Mouse (Mus musculus): ENCODE data around the gene Des.

Gene Des

GRCm38 (mm10) chr1:75349275-75349674 lies 10.9 kb upstream of the Des start:
- DNase-seq: no peak

DNA sequence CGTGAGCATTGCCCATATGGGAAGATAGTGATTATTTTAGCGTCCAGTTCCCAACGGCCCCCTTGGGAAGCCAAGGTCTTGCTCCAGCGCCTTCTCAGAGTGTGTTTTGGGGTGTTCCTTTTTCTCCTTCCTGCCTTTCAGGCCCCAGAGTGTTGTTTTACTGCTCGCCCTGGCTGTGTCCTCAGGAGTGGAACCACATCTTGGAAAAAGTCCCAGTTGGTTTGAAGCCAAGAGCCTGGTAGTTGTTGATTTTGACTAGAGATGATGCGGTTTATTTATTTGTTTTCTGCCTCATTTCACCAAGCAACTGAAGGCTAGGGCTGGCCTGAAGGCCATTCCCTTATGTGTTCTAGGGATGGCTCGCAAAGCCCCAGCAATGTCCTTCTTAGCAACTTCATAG lies 2.9 kb upstream of the Des start:
- DNase-seq: peak; percentile 78 to 86

DNA sequence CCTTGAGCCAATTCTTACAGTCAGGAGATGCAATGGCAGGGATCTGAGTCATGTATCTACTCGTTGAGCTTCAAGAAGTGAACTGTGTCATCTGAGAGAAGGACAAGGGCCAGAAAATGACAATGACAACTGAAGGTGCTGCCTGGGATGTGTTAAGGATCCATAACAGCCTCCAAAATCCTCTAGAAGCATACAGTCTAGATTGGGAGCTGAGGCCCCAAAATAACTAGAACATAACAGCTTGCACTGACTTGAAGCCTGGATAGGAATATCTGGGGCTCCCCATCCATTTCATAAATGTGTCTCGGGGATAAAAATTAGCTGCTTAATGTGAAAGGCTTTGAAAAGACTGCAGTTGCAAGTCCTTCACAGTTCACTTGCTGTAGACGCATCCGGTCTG lies 2.1 kb upstream of the Des start:
- DNase-seq: no peak

DNA sequence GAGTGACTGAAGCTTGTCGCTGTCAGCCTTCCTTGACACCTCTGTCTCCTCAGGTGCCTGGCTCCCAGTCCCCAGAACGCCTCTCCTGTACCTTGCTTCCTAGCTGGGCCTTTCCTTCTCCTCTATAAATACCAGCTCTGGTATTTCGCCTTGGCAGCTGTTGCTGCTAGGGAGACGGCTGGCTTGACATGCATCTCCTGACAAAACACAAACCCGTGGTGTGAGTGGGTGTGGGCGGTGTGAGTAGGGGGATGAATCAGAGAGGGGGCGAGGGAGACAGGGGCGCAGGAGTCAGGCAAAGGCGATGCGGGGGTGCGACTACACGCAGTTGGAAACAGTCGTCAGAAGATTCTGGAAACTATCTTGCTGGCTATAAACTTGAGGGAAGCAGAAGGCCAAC lies 783 bp upstream of the Des start:
- no peak for DNase-seq

DNA sequence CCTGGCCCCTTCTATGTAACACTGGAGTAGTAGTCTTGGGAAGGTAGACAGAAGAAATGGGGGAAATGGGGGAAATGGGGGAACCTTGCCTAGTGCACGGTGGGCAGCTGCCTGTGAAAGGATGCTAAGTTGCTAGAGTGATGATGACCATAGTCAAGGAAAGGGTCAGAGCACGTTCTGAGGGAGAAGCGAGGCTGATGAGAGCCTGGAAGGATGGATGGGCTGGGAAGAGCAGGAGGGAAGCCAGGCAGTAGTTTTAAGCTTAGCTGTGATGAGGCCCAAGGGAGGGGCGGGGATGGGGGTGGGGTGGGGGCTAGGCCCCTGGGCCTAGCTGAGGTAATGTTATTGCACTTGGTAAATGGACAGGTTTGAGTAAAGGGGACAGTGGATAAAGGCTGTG lies 994 bp downstream of the Des start:
- no peak for DNase-seq

- DNase-seq: peak; percentile 29 to 54
Measured at GRCm38 (mm10) chr1:75361750-75362149, 1.6 kb downstream of the Des start.

DNA sequence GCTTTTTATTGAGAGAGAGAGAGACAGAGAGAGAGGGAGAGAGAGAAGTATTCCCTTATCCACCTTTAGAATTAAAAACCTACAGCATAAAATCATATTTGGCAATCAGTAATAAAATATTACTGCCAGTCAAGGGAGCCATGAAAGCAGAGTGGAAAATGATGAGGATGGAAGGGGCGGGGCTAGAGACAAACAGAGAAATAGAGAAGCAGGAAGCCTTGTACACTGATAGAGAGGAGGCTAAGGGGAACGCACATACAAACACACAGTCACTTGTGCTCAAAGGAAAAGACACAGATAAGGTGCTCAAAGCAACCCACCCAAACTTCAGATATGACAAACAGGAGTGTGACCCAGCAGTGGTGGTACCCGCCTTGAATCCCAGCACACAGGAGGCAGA lies 3.7 kb downstream of the Des start:
- no peak for DNase-seq

GRCm38 (mm10) chr1:75365510-75366137 lies 5.5 kb downstream of the Des start:
- no peak for DNase-seq

DNA sequence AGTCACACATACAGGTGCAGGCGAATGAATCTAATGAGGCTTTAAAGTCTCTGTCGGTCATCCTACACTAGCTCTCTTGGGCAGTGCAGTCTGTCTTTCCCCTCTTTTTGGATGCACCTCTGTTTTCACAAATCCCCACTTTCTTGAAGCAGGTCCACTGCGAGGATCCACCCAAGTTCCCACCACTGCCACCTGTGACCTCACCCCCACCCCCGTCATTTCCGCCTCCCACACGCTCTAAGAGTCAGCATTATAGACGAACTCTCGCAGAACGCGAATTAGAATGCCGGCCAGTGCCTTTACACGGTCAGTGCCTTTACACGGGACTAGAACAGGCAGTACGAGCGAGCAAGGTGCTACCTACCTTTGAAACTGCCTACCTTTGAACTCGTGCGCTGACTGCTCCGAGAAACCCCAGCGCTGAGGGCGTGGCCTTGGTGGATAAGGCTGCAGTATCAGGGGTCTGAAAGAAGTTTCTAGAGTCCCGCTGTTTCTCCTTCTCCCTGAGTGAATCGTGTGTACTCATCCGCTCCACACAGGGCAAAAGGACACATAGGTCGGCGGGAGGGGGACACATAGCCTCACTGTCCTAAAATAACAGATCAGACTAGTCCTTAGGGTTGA lies 9.3 kb downstream of the Des start:
- peak; percentile 28 to 54 for DNase-seq

DNA sequence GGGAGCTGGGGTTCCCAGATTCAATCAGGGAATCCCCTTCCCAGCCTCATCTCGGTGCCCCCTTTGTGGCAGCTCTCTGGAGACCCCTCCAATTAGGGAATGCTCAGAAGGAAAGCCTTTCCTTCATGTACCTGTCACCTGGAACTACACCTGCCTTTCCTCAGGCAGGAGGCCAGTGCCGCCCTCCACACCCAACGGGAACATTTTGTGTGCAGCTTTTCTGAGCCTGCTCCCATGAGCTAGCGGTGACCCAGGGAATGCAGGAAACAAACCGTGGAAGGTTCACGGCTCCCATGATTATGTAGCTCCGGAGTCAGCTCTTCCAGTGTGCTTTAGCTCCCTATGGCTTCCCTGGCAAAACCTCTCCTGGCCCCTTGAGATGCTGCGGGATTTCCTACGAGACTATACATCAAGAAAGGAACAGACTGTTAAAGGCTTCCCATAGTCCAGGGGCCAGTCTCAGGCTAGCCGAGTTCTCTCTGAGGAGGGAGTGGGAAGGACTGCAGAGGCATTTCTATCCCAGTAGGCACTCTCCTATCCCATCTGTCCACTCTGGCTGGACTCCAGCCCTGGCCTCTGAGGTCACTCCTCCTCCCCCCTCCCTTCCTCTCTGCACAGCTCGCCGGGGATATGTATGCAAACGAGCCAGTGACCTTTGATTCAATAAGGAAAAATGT lies 10.0 kb downstream of the Des start:
- peak; percentile 81 to 82 for DNase-seq

- DNase-seq: peak; percentile 52 to 66
Measured at GRCm38 (mm10) chr1:75371317-75372095, 11.4 kb downstream of the Des start.

DNA sequence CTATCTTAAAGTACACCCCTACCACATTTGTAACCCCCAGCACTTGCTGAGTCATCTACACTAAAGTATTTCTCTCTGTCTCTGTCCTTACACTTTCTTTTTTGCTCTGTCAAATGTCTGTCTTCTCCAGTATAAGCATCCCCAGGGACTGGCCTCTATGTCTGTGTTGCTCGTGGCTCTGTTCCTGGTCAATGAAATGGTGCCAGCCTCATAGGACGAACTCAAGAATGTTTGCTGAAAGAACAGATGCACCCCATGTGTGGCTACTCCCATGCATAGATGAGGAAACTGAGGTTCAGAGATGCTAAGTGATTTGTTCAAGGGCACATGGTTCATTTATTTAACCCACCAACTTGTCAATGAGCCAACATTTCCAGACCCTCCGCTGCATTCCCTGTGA lies 12.3 kb downstream of the Des start:
- DNase-seq: no peak

DNA sequence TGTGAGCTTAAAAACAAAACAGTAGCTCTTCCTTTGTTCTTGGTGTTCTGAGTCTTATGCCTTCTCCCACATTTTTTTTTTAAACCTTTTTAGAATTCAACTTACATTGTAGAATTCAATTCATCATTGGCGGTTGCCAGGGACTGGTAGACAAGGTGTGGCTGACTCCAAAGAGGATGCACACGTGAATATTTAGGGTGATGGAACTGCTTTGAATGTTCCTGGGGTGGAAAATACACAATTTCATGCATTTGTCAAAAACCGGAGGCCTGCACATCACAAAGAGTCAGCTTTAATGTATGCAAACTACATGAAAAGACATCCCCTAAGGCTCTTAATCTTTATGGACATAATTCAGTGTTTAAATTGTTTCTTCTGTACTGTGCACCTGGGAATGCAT lies 13.1 kb downstream of the Des start:
- DNase-seq: no peak

GRCm38 (mm10) chr1:75374950-75375936 lies 15.1 kb downstream of the Des start, which contains the start of gene Speg:
Speg (plus strand) TSS chr1:75375297.
- no peak for DNase-seq

DNA sequence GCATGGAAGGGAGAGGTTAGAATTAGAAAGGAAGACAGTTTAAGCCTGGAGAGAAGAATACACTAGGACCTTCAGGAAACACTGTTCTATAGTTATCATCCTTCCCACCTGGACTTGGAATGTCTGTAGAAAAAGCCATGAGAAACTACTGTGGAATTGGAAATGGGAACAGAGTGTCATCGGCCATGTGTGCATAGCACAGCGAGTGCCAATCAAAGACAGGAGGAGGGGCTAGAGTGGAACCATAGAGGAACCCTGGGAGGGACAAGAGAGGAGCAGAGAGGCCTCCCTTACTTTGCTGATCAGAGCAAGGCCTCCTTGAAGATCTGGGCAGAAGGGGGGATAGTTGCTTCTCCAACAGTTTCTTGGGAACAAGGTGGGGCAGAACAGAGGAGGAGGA lies 19.1 kb downstream of the Des start:
- DNase-seq: no peak

DNA sequence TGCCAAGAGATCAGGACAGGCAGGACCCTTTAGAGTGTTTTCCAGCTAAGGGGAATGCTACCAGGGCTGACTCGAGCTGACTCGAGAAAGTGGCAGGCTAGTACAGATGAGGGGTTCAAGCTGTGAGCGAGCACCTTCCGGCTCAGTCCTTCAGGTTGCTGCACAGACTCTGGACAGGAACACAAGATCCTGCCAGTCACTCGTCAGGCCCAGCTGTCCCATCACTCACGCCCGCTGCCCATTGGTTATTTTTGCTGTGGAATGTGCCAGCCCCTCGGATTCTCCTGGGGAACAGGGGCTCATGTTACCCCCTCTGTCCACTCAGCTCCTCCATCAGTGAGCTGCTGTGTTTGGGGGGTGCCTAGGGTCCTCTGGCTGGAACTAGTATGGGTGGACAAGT lies 19.8 kb downstream of the Des start:
- DNase-seq: no peak

DNA sequence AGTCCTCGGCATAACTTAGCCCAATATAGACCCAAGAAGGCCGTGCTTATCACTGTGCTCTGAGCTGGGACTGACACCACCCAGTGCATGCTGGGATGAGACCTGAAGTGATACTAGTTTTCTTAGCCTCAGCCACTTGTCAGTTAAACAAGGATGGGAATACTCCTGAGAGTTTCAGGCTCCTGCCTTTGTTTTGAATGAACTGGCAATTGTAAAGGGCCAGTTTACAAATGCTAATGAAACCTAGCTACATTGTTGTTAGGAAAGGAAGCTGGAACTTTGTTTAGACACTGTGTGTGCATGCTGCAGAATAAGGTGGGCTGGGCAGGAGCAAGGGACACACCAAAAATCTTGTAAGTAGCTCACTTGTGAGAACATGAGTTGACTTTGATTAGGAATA lies 20.8 kb downstream of the Des start:
- DNase-seq: peak in 1 of 2 experiments; percentile 14

- DNase-seq: peak; percentile 47 to 62
Measured at GRCm38 (mm10) chr1:75381482-75382355, 21.6 kb downstream of the Des start.

DNA sequence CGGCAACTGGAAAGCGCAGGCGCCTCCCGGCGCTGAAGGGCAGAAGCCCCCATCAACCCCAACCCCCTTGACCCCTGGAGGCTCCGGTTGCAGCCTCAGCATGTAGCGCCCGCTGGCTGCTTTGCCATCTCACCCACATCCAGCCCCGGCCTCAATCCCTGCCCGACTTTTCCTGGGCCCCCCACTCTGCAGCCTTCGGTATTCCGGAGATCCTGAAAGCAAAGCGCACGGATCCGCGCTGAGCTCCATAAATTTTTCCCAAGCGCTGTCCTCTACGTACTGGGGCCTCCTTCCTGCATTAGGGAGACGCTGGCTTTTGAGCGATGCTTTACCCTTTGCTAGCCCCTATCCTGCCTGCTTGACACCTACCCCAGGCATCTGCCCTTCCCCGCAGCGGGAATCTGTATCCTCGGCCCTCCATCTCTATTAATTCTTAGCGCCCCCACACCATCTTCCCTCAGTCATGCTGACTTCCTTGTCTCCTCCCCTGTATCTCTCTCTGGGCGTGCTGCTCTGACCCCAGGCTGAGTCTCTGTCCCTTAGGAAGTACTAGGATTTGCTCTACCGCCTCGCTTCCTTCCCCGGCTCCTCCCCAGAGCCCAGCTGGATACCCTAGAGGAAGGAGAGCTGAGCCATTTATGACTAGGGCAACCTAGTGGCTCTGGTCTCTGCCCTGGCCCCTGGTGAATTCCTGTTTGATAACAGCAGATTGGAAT lies 22.4 kb downstream of the Des start:
- peak; percentile 39 to 65 for DNase-seq

GRCm38 (mm10) chr1:75384470-75385141 lies 24.5 kb downstream of the Des start:
- peak in 1 of 2 experiments; percentile 36 for DNase-seq

All from kidney, postnatal 25 days (tissue).